Mouse (Mus musculus) liver, postnatal 0 days (tissue): ENCODE data around the gene Ppil6.

ENCODE experiments used
- CTCF ChIP-seq: sonication (generic); IDR thresholded peaks from 2 replicates; pipeline ENCODE4 v1.5.1; 2016; ENCODE audit warnings: antibody characterized with exemption, low read depth
- EP300 ChIP-seq: IDR thresholded peaks from 2 replicates; pipeline ENCODE4 v1.6.1; 2016; ENCODE audit warnings: antibody characterized with exemption, low read depth, mild to moderate bottlenecking

GRCm38 (mm10) chr10:41550711-41551110, 60.5 kb downstream of the Ppil6 start:
- TF ChIP-seq CTCF (no peak), EP300 (no peak)
